Mouse (Mus musculus): ENCODE measurements around the gene Rsbn1.

The Rsbn1 gene

DNA sequence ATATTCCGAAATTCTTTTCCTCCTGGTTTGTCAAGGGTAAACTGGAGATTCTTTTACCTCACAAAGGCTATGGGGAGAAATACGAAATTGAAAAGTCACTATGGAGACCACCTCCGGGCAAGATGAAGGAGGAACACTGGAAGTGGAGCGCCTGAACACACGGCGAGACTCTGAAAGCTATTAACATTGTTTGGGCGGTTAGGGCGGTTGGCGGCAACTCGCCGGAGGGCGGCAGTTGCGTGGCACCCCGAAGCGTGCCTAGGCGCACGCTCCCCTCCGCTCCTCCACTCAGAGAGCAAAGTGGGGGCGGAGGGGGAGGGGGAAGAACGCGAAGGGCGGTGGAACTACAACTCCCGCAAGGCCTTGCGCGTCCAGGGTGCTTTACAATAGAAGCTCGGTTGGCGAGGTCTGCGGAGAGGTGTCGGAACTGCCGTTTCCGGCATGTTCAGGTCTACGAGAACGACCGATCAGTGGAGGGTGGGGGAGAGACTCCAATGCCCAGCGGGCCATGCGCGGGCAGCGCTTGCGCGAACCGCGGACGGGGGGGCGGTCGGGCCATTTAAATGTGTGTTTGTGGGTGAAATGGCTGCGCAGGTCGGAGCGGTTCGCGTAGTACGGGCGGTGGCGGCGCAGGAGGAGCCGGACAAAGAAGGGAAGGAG, at the start of gene Rsbn1:
Rsbn1 (plus strand) TSS at position 111 of the 660 bp plus-strand sequence.
- in situ Hi-C loops (cut with MboI, MseI): no loop called here

DNA sequence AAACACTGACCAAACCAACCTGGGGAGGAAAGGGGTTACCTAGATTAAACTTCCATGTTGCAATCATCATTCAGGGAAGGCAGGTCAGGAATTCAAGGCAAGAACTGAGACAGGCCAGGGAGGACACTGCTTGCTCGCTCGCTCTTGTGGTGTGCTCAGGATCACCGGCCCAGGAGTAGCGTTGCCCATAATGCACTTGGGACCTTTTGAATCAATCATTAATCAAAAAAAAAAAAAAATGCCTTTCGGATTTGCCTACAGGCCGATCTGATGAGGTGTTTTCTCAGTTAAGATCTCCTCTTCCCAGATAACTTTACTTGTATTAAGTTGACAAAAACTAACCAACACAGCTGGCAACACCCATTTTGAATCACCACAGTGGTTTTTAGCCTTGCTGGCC, 49.7 kb upstream of the Rsbn1 start:
- in situ Hi-C loops (cut with MboI, MseI): no loop called here

- in situ Hi-C loops (cut with MboI, MseI): no loop called here
Observed at GRCm38 (mm10) chr3:103867424-103867971, 46.4 kb upstream of the Rsbn1 start.

DNA sequence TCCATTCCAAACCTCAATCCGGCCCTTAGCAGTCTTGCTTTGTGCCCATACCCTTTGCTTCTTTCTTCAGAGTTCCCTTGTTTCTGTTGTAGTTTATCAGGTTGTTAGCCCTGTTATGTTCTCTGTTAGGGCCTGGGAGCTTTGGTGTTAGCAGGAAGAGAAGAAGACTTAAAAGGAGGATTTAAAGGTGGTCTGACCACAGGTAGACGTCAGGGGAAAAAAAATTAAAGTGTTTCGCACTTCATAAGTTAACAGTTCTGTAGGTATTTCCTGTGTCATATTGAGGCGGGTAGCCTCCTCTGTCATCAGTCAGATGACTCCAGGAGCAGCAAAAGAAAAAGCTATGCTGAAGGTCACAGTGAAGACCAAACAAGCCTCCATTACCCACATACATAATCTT, 45.9 kb upstream of the Rsbn1 start:
- in situ Hi-C loops (cut with MboI, MseI): no loop called here

DNA sequence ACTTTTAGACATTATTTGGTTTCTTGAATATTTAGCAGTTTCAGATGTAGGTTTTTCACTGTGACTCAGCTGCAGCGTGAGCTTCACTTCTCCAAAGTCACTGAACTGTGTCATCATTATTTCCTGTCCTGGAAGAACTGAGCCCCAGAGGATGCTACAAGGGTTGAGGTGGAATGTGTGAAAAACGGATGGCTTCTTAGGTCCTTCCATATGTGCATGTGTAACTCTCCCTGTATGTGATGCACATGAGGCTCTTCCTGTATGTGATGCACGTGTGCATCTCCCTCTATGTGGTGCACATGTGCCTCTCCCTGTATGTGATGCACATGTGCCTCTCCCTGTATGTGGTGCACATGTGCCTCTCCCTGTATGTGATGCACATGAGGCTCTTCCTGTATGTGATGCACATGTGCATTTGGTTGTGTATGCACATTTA, 41.2 kb upstream of the Rsbn1 start:
- in situ Hi-C loops (cut with MboI, MseI): loop anchor here (5.0 kb wide), 2 partner anchors 60 to 80 kb away; partner anchors contain the start of gene Hipk1 (in 1 of the 2)

DNA sequence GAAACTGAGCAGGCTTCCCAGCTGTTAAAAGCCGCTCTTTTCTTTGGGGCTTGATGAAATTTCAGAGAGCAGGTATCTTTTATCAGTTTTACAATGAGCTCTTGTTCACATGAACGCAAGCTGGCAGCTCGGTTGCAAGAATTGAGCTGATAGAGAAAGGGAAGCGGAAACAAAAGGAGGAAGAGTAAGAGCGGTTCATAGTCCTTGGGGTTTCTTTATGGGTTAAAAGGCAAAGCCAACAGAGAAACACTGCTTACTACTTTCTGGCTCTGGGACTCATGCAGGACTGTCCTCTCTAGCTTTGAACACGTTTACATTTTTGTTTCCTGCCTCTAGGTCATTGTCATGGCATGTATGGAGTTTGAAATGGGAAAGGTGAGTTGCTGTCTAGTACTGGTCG, 39.6 kb upstream of the Rsbn1 start:
- in situ Hi-C loops (cut with MboI, MseI): loop anchor here (5.0 kb wide), 2 partner anchors 62 to 82 kb away; partner anchors contain the start of gene Hipk1 (in 1 of the 2)

DNA sequence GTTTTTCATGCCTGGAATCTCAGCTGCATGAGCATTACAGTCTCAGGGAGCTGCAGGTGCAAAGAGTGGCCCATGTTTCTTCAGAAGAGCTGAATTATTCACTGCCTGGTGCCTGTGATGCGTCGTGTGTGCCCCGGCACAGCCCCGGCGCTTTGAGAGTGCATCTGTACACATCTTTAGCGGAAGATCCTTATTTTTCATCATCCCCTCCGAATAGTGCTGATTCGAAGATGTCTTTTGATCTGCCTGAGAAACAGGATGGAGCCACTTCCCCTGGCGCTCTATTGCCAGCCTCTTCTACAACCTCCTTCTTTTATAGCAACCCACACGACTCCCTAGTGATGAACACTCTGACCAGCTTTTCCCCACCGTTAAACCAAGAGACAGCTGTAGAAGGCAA, 28.0 kb upstream of the Rsbn1 start:
- in situ Hi-C loops (cut with MboI, MseI): loop anchor here (5.0 kb wide), 1 partner anchor 34 kb away; no protein-coding TSS in a partner anchor

DNA sequence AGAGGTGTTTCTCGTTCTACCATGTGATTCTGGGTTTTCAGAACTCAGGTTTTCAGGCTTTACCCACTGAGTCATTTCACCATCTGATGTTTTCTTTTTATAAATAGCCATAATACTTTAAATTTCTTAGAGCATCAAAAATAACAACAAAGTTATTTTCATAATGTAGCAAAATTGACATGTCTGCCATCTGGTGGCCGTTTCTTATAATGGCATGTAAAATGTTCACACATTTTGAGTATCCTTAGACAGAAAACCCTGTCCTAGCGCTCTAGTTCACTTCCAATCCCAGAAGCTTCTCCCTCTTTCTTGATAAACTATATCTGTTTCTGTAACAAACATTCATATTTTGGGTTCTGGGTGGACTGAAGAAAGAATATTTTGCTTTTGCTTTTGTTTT, 26.3 kb upstream of the Rsbn1 start:
- in situ Hi-C loops (cut with MboI, MseI): loop anchor here (5.0 kb wide), 1 partner anchor 35 kb away; no protein-coding TSS in a partner anchor

DNA sequence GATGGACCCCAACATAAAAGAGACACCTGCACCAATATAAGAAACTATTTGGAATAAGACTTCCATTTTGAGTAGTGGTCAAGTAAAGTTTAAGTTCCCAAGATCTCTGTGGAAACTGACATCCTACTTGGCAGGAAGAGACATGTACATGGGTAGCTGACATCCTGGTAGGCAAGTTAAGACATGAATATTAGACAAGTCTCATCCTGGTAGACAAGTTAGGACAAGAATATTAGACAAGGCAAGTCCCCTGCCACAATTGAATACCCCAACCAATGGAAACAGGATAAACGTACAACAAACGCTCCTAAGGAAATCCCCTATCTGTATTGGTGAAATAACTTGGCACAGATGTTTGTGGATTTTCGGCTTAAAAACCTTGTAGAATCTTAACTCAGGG, 20.5 kb upstream of the Rsbn1 start:
- in situ Hi-C loops (cut with MboI, MseI): no loop called here

DNA sequence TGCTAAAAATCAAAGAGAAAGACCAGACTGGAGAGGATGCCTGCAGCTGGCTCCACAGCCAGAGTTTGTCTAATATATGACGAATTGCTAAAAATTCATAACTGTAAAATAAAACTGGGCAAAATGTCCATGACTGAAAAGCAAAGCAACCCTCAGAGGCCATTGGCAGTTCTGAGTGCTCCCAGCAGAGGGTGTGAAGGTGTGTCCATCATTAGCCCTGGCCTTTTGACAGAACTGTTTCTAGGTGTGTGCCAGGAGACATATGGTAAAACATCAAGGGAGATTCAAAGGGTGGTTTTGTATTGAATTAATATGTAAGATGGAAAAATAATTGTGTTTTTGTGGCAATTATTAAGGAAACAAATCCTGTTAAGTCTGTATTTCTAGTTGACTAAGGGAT, 9.2 kb upstream of the Rsbn1 start:
- in situ Hi-C loops (cut with MboI, MseI): no loop called here

DNA sequence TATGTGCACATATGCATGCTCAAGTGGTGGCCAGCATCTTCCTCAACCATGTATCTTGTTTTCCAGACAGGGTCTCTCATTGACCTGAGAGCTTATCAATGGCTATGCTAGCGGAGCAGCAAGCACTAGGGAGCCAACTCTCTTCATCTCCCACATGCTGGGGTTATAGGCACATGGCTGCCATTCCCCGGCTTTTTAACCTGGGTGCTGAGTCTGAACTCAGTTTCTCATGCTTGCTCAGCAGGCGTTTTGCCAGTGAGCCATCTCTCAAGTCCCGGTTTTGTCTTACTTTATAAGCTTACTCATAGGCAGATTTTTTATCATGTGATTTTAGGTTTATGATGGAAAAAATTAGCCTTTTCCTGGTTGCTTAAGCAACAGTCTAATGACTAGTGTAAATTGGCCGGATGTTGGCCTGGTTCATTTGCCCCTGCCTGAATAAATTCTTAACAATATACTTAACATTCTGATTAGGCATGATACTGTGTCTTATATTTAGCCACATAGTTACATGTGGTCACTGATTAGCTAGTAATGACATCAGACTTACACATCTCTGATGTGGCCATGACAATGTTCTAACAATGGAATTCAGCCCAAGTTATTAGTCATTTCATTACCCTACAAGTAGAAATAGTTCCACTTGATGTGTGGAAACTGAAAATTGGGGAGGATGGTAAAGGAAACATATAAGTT, 6.4 kb upstream of the Rsbn1 start:
- in situ Hi-C loops (cut with MboI, MseI): no loop called here

DNA sequence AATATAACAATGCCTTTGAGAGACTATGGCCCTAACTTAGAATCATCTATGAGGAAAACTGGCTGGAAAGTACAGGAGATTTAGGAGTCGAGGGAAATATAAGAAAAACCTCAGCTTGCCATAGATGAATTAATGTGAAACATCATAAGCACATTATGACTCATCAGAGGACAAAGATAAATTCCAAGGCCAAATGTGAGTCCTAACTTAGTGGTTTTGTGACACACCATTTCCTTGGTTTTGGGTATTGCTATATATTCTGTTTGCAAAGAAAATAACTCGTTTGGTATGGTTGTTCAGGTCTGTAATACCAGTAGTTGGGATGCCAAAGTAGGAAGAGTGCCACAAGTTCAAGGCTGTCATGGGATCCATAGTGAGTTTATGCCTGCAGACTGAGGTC, 5.1 kb upstream of the Rsbn1 start:
- in situ Hi-C loops (cut with MboI, MseI): no loop called here

GRCm38 (mm10) chr3:103913451-103913961, 414 bp upstream of the Rsbn1 start:
- in situ Hi-C loops (cut with MboI, MseI): no loop called here

DNA sequence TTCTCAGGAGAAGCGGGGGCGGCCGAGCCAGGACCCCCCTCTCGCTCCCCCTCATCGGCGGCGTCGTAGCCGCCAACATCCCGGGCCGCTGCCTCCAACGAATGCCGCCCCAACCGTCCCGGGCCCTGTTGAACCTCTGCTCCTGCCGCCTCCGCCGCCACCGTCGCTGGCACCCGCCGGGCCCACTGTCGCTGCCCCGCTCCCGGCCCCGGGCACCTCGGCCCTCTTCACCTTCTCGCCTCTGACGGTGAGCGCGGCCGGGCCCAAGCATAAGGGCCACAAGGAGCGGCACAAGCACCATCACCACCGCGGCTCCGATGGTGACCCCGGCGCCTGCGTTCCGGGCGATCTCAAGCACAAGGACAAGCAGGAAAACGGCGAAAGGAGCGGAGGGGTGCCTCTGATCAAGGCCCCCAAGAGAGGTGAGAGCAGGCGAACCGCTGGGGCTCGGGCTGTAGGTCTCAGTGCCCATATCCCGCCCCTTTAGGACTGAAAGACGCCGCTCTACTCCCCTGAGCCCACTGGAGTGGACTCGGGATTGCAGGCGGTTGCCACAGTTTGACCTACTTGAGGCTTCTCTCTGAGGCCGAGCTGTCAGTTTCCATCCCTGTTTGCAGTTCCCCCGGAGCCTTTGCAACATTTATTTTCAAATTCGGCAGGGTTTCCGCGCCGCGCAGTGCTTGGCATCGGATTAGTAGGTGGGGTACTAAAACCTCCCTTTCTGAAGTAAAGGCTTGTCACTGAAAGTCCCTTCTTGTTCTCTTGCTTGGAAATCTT, 1.0 kb downstream of the Rsbn1 start:
- in situ Hi-C loops (cut with MboI, MseI): loop anchor here in 1 of 2 experiments (5.0 kb wide), 1 partner anchor 47 kb away; no protein-coding TSS in a partner anchor

GRCm38 (mm10) chr3:103915509-103915896, 1.6 kb downstream of the Rsbn1 start:
- in situ Hi-C loops (cut with MboI, MseI): loop anchor here in 1 of 2 experiments (5.0 kb wide), 1 partner anchor 47 kb away; no protein-coding TSS in a partner anchor

GRCm38 (mm10) chr3:103916205-103916838, 2.4 kb downstream of the Rsbn1 start:
- in situ Hi-C loops (cut with MboI, MseI): loop anchor here in 1 of 2 experiments (5.0 kb wide), 1 partner anchor 46 kb away; no protein-coding TSS in a partner anchor

GRCm38 (mm10) chr3:103916839-103917237, 2.9 kb downstream of the Rsbn1 start:
- in situ Hi-C loops (cut with MboI, MseI): loop anchor here in 1 of 2 experiments (5.0 kb wide), 1 partner anchor 45 kb away; no protein-coding TSS in a partner anchor

- in situ Hi-C loops (cut with MboI, MseI): no loop called here
Observed at GRCm38 (mm10) chr3:103920094-103920493, 6.2 kb downstream of the Rsbn1 start.

GRCm38 (mm10) chr3:103925302-103925701, 11.4 kb downstream of the Rsbn1 start:
- in situ Hi-C loops (cut with MboI, MseI): no loop called here

DNA sequence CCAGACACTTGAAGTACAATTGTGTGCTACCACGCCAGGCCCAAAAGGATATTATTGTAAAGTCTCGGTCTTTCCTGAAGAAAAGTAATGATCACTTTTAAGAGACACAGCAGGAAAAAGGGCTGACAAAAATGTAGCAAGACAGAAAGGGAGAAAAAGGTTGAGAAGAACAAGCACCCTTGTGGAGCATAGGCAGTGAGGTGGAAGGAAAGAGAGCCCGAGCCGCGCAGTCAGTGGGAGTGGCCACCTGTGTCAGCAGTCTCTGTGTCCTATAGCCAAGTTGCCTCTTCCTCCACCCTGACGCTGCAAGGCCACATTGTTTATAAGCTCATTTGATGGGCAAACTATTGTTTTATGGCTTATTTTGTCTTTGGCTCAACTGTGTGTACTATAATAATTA, 13.6 kb downstream of the Rsbn1 start:
- in situ Hi-C loops (cut with MboI, MseI): no loop called here
